Mouse (Mus musculus): ENCODE measurements around the gene Cacng8.

The Cacng8 gene

GRCm38 (mm10) chr7:3425141-3425540 lies 34.7 kb downstream of the Cacng8 start:
- DNase-seq (ENCODE audit: low read depth, low spot score) = no peak

GRCm38 (mm10) chr7:3430161-3430560 lies 39.7 kb downstream of the Cacng8 start:
- no peak for DNase-seq (ENCODE audit: low read depth, low spot score)

GRCm38 (mm10) chr7:3432066-3432465 lies 41.6 kb downstream of the Cacng8 start:
- DNase-seq (ENCODE audit: low read depth, low spot score) = no peak

GRCm38 (mm10) chr7:3437941-3438340 lies 47.5 kb downstream of the Cacng8 start:
- no peak for DNase-seq (ENCODE audit: low read depth, low spot score)

GRCm38 (mm10) chr7:3439984-3440383 lies 49.5 kb downstream of the Cacng8 start:
- no peak for DNase-seq (ENCODE audit: low read depth, low spot score)

- no peak for DNase-seq (ENCODE audit: low read depth, low spot score)
These were observed 50.0 kb downstream of the Cacng8 start for GRCm38 (mm10) chr7:3440526-3440925.

- DNase-seq (ENCODE audit: low read depth, low spot score) = no peak
These were observed 52.1 kb downstream of the Cacng8 start for GRCm38 (mm10) chr7:3442476-3443062.

- DNase-seq (ENCODE audit: low read depth, low spot score) = no peak
These were observed 54.2 kb downstream of the Cacng8 start for GRCm38 (mm10) chr7:3444678-3445077.

GRCm38 (mm10) chr7:3446584-3446983 lies 56.1 kb downstream of the Cacng8 start:
- no peak for DNase-seq (ENCODE audit: low read depth, low spot score)

GRCm38 (mm10) chr7:3447026-3447425 lies 56.5 kb downstream of the Cacng8 start:
- no peak for DNase-seq (ENCODE audit: low read depth, low spot score)

- peak; percentile 5 for DNase-seq (ENCODE audit: low read depth, low spot score)
These were observed 58.4 kb downstream of the Cacng8 start for GRCm38 (mm10) chr7:3448737-3449454.

GRCm38 (mm10) chr7:3450671-3451070 lies 60.2 kb downstream of the Cacng8 start:
- DNase-seq (ENCODE audit: low read depth, low spot score) = no peak

GRCm38 (mm10) chr7:3451161-3451560 lies 60.7 kb downstream of the Cacng8 start:
- DNase-seq (ENCODE audit: low read depth, low spot score) = no peak

GRCm38 (mm10) chr7:3452821-3453485 lies 62.5 kb downstream of the Cacng8 start:
- DNase-seq (ENCODE audit: low read depth, low spot score) = no peak

GRCm38 (mm10) chr7:3453486-3454183 lies 63.2 kb downstream of the Cacng8 start:
- no peak for DNase-seq (ENCODE audit: low read depth, low spot score)

GRCm38 (mm10) chr7:3457111-3457840 lies 66.8 kb downstream of the Cacng8 start:
- no peak for DNase-seq (ENCODE audit: low read depth, low spot score)

GRCm38 (mm10) chr7:3457841-3458217 lies 67.3 kb downstream of the Cacng8 start:
- DNase-seq (ENCODE audit: low read depth, low spot score) = no peak

- DNase-seq (ENCODE audit: low read depth, low spot score) = no peak
These were observed 69.8 kb downstream of the Cacng8 start for GRCm38 (mm10) chr7:3460261-3460660.

- no peak for DNase-seq (ENCODE audit: low read depth, low spot score)
These were observed 72.8 kb downstream of the Cacng8 start for GRCm38 (mm10) chr7:3463306-3463705.
